Mouse (Mus musculus) kidney, postnatal 14 days (tissue): ENCODE results near the gene Fbxo6.
"Not testable (repeated sequence)": the region's sequence is repeated elsewhere in the genome, so short reads cannot be mapped to it uniquely, and the experiment has no call there.

Experiments used
- DNase-seq: peaks from one replicate; pipeline ENCODE4 v3.0.0; 2022; ENCODE audit warnings: mixed read lengths

Gene Fbxo6

DNA sequence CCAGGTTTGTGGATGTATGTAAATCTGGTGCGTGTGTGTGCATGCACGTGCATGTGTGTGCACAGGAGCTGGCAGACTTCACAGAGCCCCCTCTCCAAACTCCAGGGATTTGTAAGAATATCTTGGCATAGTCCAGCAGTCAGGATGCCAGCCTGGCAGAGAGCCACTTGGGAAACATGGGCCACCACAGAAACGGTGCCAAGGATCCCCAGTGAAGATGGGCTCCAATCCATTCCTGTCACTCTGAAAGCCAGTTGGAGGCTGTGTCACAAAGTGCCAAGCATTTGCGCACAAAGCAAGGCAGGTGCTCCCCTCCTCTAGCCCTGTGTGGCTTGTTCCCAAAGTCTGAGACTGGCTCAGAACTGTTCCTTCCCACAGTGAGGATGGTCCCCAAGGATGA is 30.6 kb downstream of the Fbxo6 start:
- no peak for DNase-seq

DNA sequence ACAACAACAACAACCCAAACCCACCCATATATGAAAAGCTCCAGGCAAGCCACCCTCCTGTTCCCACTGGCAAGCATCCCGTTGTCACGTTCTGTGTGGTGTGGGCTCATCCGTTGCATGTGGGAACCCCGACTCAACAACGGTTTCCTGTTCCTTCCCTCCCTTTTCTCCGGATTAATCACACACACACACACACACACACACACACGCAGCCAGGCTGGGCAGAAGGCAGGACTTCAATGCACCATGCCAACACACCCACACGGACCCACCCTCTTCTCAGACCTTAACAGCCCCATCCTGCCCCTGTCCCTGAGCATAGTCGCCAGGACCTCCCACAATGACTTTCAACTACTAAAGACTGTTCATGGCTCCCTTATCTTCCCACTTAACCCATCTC is 31.4 kb downstream of the Fbxo6 start:
- DNase-seq = no peak

DNA sequence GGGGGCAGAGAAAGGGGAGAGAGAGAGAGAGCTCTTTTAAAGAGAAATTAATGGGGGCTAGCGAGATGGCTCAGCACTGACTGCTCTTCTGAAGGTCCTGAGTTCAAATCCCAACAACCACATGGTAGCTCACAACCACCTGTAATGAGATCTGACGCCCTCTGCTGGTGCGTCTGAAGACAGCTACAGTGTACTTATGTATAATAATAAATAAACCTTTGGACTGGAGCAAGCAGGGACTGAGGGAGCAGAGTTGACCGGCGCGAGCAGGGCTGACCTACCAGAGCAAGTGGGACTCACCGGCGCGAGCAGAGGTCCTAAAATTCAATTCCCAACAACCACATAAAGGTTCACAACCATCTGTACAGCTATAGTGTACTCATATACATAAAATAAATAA is 32.4 kb downstream of the Fbxo6 start:
- not testable (repeated sequence) for DNase-seq

DNA sequence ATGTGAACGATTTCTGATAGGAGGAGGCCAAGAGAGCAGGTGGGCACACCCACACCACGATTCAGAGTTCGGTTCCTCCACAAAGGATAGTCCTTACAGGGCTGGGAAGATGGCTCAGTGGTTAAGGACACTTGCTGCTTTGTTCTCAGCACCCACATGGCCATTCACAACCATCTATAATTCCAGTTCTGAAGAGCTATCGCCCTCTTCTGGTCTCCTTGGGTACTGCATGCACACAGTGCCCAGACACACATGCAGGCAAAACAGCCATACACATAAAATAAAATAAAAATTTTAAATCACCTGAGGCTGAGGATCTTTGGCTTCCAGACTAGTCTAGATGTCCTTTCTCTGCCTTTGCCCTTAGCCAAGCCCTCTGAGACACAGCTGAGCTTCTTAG is 34.5 kb downstream of the Fbxo6 start:
- no peak for DNase-seq

DNA sequence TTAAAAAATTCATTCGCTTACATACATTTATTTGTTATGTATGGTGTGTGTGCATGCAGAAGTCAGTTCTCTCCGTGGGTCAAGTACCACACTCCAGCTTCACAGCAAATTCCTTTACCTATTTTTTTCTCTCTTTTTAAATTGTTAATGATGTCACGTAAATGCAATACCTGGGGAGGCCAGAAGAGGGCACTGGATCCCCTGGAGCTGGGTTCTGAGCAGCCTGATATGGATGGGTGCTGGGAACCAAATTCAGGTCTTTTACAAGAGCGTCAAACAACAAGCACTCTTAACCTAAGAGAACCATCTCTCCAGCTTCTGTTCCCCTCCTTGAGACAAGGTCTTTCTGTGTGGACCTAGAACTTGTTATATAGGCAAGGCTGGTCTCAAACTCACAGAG is 35.3 kb downstream of the Fbxo6 start:
- DNase-seq = no peak

DNA sequence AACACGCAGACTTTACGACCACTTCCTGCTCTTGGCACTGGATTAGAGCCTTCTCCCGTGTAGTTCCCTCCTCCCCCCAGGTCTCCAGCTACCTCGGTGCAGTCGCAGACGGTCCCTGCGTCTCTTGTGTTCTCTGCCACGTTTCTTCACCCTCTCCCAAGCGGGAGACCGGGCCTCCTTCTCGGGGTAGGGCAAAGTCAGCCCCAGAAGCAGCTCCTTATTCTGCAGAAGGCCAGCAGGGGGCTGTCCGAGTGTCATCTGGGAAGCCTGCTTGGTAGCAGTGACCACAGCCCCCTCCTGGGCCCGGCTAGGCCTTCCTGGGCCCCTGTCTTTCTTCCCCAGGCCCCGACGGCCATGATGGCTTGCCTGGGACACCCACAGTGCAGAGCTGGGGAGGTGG is 36.5 kb downstream of the Fbxo6 start:
- DNase-seq = peak; percentile 60

DNA sequence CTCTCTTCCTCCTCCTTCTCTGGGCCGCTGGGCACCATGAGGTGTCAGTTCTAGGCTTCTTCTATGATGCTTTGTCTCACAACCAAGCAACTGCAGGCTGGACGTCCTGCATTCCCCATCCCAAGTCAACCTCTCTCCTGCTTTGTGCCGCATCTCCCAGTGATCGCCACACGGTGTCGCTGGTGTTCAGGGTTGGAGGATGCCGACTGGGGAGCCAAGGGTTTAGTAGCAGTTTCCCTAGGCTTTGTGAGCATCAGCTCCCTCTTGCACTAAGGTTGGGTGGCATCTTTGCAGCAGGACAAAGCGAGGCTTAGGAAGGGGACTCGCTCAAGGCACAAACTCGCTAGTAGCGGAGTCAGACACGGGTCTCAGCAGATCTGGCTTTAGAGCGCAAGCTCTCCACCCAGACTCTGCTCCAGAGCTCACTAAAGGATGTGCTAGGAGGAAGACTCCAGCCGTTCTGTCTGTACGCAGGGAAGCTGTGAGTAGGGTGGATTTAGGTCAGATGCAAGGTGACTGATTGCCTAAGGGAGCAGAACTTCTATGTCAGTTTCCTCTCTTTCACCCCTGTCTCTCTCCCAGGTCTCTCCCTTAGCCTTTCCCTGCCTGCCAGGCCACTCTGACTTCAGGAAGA is 37.1 kb downstream of the Fbxo6 start:
- peak; percentile 83 for DNase-seq

DNA sequence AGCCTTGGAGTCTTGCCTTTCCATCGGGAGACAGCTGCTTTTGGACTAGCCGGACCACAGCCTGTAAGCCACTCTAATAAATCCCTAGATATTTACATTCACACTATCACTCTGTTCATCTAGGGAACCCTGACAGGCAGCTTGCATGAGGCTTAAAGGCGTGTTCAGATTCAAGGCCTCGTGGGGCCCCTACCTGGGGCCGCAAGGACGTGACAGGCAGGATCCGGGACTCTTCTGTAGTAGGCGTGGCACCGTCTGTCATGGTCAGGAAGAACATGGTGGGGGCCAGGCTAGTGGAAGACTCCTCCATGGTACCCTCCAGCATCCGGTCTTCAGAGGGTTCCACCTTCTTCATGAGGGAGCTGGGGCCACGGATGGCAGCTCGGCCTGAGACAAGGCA is 39.4 kb downstream of the Fbxo6 start:
- DNase-seq = no peak

DNA sequence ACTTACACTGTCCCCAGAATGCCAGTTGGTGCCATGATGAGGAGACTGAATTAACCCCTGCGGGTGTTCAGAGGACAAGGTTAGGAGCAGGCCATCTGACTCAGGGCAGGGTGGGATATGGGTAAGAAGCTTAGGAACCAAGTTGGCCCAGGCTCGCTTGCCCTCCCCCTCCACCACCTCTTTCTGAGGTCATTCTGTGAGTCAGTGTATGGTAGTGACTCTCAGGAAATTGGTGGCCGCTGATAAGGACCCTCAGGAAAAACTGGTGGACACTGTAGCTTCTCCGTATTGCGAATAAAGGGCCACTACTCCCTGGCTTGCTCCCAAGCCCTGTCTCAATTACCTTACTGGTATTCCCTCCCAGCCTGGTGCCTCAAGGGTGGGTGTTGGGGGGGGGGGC is 42.7 kb downstream of the Fbxo6 start:
- DNase-seq = no peak

DNA sequence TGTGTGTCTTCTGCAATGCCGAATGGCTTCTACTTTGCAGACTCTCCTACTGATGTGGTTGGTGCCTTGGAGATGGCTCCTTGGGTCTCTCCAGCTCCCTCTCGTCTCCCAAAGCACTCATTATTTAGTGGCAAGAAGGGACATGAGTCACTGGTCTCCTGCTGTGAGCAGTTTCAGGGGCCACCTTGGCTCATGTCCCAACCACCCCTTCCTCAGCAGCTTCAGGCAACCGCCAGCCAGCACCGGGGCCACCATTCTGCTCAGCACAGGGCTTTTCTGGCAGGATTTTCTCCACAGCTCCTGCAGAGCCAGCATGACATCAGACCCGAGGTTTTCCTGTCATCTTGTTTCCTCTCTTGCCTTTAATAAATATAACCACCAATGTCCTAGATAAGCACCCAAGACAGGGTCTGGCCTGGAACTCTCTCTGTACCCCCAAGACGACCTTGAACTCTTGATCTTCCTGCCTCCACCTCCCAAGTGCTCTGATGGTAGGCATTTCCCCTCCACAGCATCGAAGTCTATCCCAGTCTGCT is 43.3 kb downstream of the Fbxo6 start:
- DNase-seq = no peak

DNA sequence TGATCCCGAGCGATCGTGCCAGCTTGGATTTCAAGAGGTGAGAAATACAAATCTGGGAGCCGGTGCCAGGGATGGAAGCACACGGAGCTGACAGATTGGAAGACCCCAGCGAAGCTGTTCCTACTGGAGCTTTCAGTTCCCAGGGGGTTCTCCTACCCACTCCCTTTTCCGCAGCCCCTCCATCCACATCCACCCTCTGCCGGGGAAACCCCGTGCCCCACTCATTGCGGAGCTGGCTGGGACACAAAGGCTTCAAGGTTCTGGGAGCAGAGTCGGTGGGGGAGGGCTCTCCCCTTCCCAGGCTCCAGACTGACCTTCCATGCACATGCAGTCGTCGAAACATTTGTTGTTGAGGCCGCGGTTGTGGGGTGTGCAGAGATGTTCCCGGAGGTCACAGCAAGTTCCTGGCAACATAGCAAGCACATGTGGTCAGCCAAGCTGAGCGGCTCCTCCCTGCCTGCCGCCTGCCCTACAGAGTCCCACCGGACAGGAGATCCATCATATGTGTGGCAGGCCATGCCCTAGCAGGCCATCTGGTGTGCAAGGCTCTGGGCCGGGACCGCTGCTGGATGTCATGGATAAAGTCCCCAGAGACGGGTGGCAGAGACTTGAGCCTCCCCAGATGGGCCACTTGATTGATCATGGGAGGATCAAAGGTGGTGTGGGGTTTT is 44.2 kb downstream of the Fbxo6 start:
- peak; percentile 29 for DNase-seq

DNA sequence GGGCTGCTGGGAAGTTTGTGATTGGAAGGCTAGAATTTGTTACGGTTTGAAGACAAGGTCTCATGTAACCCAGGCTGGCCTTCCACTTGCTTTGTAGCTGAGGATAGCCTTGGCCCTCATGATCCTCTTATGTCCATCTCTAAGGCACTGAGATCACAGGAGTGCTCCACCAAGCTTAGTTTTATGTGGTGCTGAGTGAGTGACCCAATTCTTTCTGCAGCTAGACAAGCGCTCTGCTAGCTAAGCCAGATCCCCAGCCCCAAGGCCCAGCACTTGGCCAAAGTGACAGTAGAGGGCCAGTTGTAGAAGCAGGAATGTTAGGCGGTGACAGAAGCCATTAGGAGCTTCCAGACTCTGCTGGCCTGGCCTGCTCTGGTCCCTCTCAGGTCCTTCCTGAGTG is 47.8 kb downstream of the Fbxo6 start:
- no peak for DNase-seq

DNA sequence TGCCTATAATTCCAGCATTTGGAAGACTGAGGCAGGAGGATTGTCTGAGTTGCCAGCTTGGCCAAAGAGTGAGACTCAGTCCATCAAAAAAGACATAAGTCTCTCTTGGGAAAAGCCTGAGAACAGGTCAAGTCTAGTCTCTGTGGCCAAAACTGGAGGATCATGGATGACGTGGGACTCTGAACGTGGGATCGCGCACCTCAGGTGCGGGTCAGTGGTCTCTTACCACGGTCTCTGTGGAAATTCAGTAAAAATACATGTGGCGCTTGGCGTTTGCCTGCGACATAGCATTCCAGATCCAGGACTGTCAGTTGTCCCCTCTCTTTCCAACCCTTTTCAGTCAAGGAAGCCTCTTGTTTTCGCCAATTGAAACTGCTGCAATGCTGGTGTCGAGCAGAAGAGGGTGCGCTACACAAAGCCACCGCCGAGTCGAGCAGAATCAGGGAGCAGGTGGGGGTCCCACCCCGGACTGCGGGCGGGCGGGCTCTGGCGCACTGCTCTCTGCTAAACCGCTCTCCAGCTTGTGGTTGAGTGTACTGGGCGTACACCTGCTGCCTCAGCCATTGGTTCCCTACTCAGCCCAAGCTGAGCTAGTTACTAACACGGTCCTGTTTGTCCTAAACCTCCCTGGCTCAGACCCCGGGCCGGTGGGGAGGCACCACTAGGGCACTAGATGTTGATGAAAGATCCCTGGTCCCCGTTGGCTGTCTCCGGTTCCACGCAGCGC is 50.0 kb downstream of the Fbxo6 start:
- peak; percentile 63 for DNase-seq

DNA sequence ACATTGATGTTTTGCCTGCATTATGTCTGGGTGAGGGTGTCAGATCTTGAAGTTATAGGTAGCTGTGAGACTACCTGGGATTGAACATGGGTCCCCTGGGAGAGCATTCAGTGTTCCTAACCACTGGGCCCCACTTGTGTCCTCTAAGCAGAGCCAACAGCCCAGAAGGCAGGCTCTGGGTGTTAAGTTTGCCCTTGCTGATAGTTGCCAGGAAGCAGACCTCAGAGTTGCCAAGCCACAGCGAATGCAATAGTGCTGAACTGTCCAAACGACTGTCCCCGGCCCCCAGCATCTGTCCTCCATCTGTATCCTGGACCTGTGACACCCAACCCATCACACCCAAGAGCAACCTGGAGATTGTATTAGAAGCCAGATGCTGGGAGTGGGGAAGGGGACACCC is 53.3 kb downstream of the Fbxo6 start:
- no peak for DNase-seq

DNA sequence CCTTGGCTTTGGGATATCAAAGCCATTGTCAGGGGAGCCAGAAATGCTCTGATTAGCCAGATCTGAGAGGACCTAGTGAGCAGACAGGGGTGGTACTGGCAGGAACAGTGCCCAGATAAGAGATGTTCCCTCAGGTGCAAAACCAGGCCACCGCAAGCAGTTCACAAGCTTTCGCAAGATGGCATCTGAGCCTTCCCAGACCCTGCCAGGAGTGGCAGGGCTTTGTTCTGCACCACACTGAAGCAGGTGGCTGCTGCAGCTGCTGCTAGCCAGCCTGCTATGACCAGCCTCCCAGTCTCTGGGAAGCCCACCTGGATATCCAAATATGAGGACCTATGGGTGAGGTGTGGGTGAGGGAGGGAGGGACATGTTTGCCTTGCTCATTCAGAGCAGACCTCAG is 54.0 kb downstream of the Fbxo6 start:
- no peak for DNase-seq
